ENCODE assay signal across 22 mouse cellular contexts in the genomic region with DNA sequence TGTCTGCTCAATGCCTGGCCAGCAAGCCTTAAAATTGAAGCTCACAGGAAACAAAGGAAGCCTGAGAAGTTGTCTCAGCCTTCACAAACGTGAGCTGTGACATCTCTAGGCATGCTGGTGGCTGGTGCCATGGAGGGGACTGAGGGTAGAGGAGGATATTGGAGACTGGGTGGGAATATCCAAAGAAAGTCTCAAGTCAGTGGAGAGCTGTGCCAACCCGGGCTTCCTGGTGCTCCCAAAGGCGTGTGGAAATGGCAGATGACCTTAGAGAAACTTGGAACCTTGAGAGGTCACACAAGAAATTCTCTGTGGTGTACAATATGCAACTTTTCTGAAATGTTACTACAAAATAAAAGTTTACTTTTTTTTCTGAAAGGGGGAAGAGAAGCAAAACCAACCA. TPM values are rescaled to one million over a fixed set of nuclear protein-coding genes. Genes with fewer than 3 reads are reported as not detected.
DNase-seq lines count a peak whose midpoint lies in the region; TF ChIP-seq lines count a peak whose summit lies in the region.
"Had no signal": no experiment of that assay in that cellular context is flagged by ENCODE, and none has a peak within 500 bp of the region (broad histone marks: within the 10 kb centered on the region; RNA-seq: fewer than 3 reads in every experiment).

No protein-coding gene starts in this region.

- TF ChIP-seq CTCF in heart, adult 2 months (IDR thresholded peaks at IDR 0.05), result no peak
- no peak for TF ChIP-seq CTCF in kidney, adult 2 months (conservative IDR thresholded peaks at IDR 0.05; ENCODE audit: insufficient read depth, insufficient read length, low read depth, low read length)

- peaks cover 12% of the 10 kb centered on the region for H3K4me1 ChIP-seq in heart, adult 2 months (ENCODE audit: control insufficient read depth, insufficient read depth, low read length)
- H3K4me1 ChIP-seq in kidney, adult 2 months (ENCODE audit: control insufficient read depth, insufficient read depth, low read length), result no peaks in the 10 kb centered on the region

- H3K27me3 ChIP-seq in heart, adult 2 months (ENCODE audit: control insufficient read depth, insufficient read depth, low read length), result no peaks in the 10 kb centered on the region
- H3K27me3 ChIP-seq in kidney, adult 2 months (replicated peaks; ENCODE audit: control insufficient read depth, insufficient read depth, low read length), result no peaks in the 10 kb centered on the region

- no peak for TF ChIP-seq EP300 in heart, adult 2 months (IDR thresholded peaks at IDR 0.05; ENCODE audit: insufficient read depth, low read depth, low read length)

- no peaks in the 10 kb centered on the region for H3K36me3 ChIP-seq in heart, adult 2 months (ENCODE audit: control insufficient read depth, insufficient read depth, low read length)
- H3K36me3 ChIP-seq in kidney, adult 2 months (ENCODE audit: control insufficient read depth, insufficient read depth, low read length), result no peaks in the 10 kb centered on the region
- H3K36me3 ChIP-seq: embryonic facial prominence, embryonic 10.5 days; embryonic facial prominence, embryonic 12.5 days; forebrain, embryonic 15.5 days had no signal

- no peaks in the 10 kb centered on the region for H3K79me2 ChIP-seq in heart, adult 2 months (replicated peaks; ENCODE audit: control insufficient read depth, insufficient read depth, low read length)

- WGBS in heart, adult 2 months, result 49% methylated on average over 3 of the region's 3 CpGs
- WGBS in kidney, adult 2 months, result 62% methylated on average over 3 of the region's 3 CpGs

- H3K27ac ChIP-seq in heart, adult 2 months, result no peak overlapping the region
- H3K27ac ChIP-seq in kidney, adult 2 months (ENCODE audit: insufficient read depth, low read depth, low read length), result no peak overlapping the region
- H3K27ac ChIP-seq: embryonic facial prominence, embryonic 10.5 days; embryonic facial prominence, embryonic 12.5 days; forebrain, embryonic 13.5 days; forebrain, embryonic 15.5 days had no signal

- intact Hi-C loops in heart, adult 2 months (cut with DNase I), result no loop called here

- no peak for TF ChIP-seq POLR2A in heart, adult 2 months (IDR thresholded peaks at IDR 0.05; ENCODE audit: insufficient read depth, low read depth, low read length)
- TF ChIP-seq POLR2A in kidney, adult 2 months (IDR thresholded peaks at IDR 0.05; ENCODE audit: low read depth, low read length), result no peak

- no peak overlapping the region for H3K9ac ChIP-seq in heart, adult 2 months (ENCODE audit: low read depth, low read length)
- H3K9ac ChIP-seq: embryonic facial prominence, embryonic 12.5 days; forebrain, embryonic 13.5 days; forebrain, embryonic 15.5 days; forebrain, postnatal 0 days had no signal

- H3K4me3 ChIP-seq in heart, adult 2 months, result no peak overlapping the region
- H3K4me3 ChIP-seq in kidney, adult 2 months (ENCODE audit: insufficient read depth, low read depth, low read length), result no peak overlapping the region
- H3K4me3 ChIP-seq: embryonic facial prominence, embryonic 10.5 days; embryonic facial prominence, embryonic 12.5 days; forebrain, embryonic 13.5 days; forebrain, embryonic 15.5 days had no signal

- DNase-seq in cerebellum, adult 11-12 months, result peak; percentile 27
- no peak for DNase-seq in cerebellum, postnatal 4 days (ENCODE audit: low spot score in 2 of 2)
- DNase-seq in heart, adult 11 months, result peak; percentile 76
- DNase-seq in heart, adult 2 months, result no peak
- DNase-seq in kidney, adult 2 months, result no peak
- DNase-seq: adrenal gland, adult 2 months; adrenal gland, postnatal 10 days; cerebellum, adult 2 months; cerebellum, adult 9-11 months; cerebellum, postnatal 14 days; cerebellum, postnatal 36 days; forebrain, postnatal 0 days had no signal

RNA-seq across cellular contexts. Expression of a gene that starts 6.2 kb away (rescaled TPM):
- total RNA-seq in heart, adult 2 months (2021), result 10 to 100 TPM; 10.7 to 13.2 TPM
- polyA plus RNA-seq in heart, adult 2 months (2012; rRNA removed), result 8.3 and 14.9 TPM in 2 replicates
- 7.7 and 8.0 TPM in 2 replicates for polyA plus RNA-seq in kidney, adult 2 months (2012; rRNA removed)

RNA-seq across cellular contexts. Expression of a gene that starts 27.6 kb away (rescaled TPM):
- not detected for total RNA-seq in heart, adult 2 months (2021)
- polyA plus RNA-seq in heart, adult 2 months (2012; rRNA removed), result not detected in 2 replicates
- polyA plus RNA-seq in kidney, adult 2 months (2012; rRNA removed), result not detected in 2 replicates
- total RNA-seq: adrenal gland, adult 2 months; adrenal gland, postnatal 10 days; adrenal gland, postnatal 4 days; forebrain, postnatal 0 days; MEL had no signal
- polyA plus RNA-seq: adrenal gland, adult 2 months; brain, embryonic 14.5 days; C2C12; cerebellum, adult 2 months; cortical plate, adult 2 months; forebrain, embryonic 11.5 days; forebrain, embryonic 13.5 days; forebrain, embryonic 15.5 days; forebrain, postnatal 0 days had no signal

RNA-seq across cellular contexts. Expression of a gene that starts 31.5 kb away (rescaled TPM):
- total RNA-seq in heart, adult 2 months (2021), result 10 to 100 TPM; 56.8 to 58.7 TPM
- 61.1 and 93.6 TPM in 2 replicates for polyA plus RNA-seq in heart, adult 2 months (2012; rRNA removed)
- 35.2 and 41.5 TPM in 2 replicates for polyA plus RNA-seq in kidney, adult 2 months (2012; rRNA removed)

RNA-seq across cellular contexts. Expression of a gene that starts 54.9 kb away (rescaled TPM):
- total RNA-seq in heart, adult 2 months (2021), result 10 to 100 TPM; 62.3 to 71.5 TPM
- 43.4 and 68.9 TPM in 2 replicates for polyA plus RNA-seq in heart, adult 2 months (2012; rRNA removed)
- 55.5 and 65.1 TPM in 2 replicates for polyA plus RNA-seq in kidney, adult 2 months (2012; rRNA removed)

Comparison
In these comparisons a context has a peak if more than half of its experiments do, and no peak if none do; other contexts are left out.
1. DNase-seq: peak in cerebellum, adult 11-12 months (single experiment) and heart, adult 11 months (single experiment); none in cerebellum, postnatal 4 days (0 of 2), heart, adult 2 months (0 of 2) and kidney, adult 2 months (single experiment).